ENCODE assay signal across 13 mouse cellular contexts in genomic region chr12:75412964-75413363, GRCm38 (mm10). TPM values are rescaled to one million over a fixed set of nuclear protein-coding genes. Genes with fewer than 3 reads are reported as not detected.
A peak's percentile ranks its signal among the peaks of the same experiment; 100 is the strongest.
DNase-seq lines count a peak whose midpoint lies in the region; ATAC-seq lines count a peak whose summit lies in the region.
"Had no signal": no experiment of that assay in that cellular context is flagged by ENCODE, and none has a peak within 500 bp of the region (broad histone marks: within the 10 kb centered on the region; RNA-seq: fewer than 3 reads in every experiment).

No protein-coding gene starts in this region.

- H3K4me1 ChIP-seq in limb, embryonic 13.5 days, result no peaks in the 10 kb centered on the region
- H3K4me1 ChIP-seq in limb, embryonic 10.5 days, result peaks cover 12% of the 10 kb centered on the region
- H3K4me1 ChIP-seq: hindbrain, embryonic 12.5 days; midbrain, embryonic 12.5 days had no signal

- H3K27ac ChIP-seq in limb, embryonic 13.5 days, result no peak overlapping the region
- H3K27ac ChIP-seq in limb, embryonic 10.5 days, result no peak overlapping the region
- H3K27ac ChIP-seq: hindbrain, embryonic 12.5 days; midbrain, embryonic 12.5 days had no signal

- H3K36me3 ChIP-seq in limb, embryonic 13.5 days, result no peaks in the 10 kb centered on the region
- H3K36me3 ChIP-seq in limb, embryonic 10.5 days, result no peaks in the 10 kb centered on the region
- H3K36me3 ChIP-seq: hindbrain, embryonic 12.5 days; midbrain, embryonic 12.5 days had no signal

- 63% methylated on average over 9 of the region's 9 CpGs for WGBS in limb, embryonic 13.5 days
- WGBS in limb, embryonic 10.5 days, result 83% methylated on average over 9 of the region's 9 CpGs

- H3K9me3 ChIP-seq in limb, embryonic 13.5 days, result no peaks in the 10 kb centered on the region
- H3K9me3 ChIP-seq in limb, embryonic 10.5 days (replicated peaks), result no peaks in the 10 kb centered on the region
- H3K9me3 ChIP-seq: hindbrain, embryonic 12.5 days; midbrain, embryonic 12.5 days had no signal

- H3K27me3 ChIP-seq in limb, embryonic 13.5 days, result no peaks in the 10 kb centered on the region
- H3K27me3 ChIP-seq in limb, embryonic 10.5 days (ENCODE audit: low read depth, poor library complexity, severe bottlenecking), result no peaks in the 10 kb centered on the region
- H3K27me3 ChIP-seq: hindbrain, embryonic 12.5 days; midbrain, embryonic 12.5 days had no signal

- H3K4me2 ChIP-seq in limb, embryonic 13.5 days (replicated peaks), result peak overlapping the region; percentile 11; the same call in 1 of the 2 replicates
- H3K4me2 ChIP-seq: hindbrain, embryonic 12.5 days; midbrain, embryonic 12.5 days had no signal

- DNase-seq in limb, embryonic 10.5 days (ENCODE audit: low spot score), result no peak
- peak; percentile 2 for DNase-seq in T-cell, adult 2 months (ENCODE audit: low spot score)
- no peak for DNase-seq in natural killer cell, adult 2 months (ENCODE audit: low spot score in 2 of 2)
- no peak for DNase-seq in kidney, adult 18-20 months
- DNase-seq: gastrocnemius, postnatal 25 days; left cerebral cortex, postnatal 4 days had no signal

- H3K9ac ChIP-seq in limb, embryonic 13.5 days, result no peak overlapping the region
- H3K9ac ChIP-seq: hindbrain, embryonic 12.5 days; midbrain, embryonic 12.5 days had no signal

- H3K4me3 ChIP-seq in limb, embryonic 13.5 days, result no peak overlapping the region
- H3K4me3 ChIP-seq in limb, embryonic 10.5 days, result no peak overlapping the region
- H3K4me3 ChIP-seq: hindbrain, embryonic 12.5 days; midbrain, embryonic 12.5 days had no signal

- no peak for ATAC-seq in limb, embryonic 13.5 days (ENCODE audit: low FRiP score, low read depth)
- ATAC-seq in inflammation-experienced regulatory T-cells, adult 6 months, result peak; percentile 46
- ATAC-seq in monocyte, adult 5-6 weeks (replicated peaks; ENCODE audit: insufficient number of reproducible peaks, low FRiP score, low TSS enrichment, poor library complexity, severe bottlenecking), result 0 out of 2 replicates have a peak, but pooled peaks have one; percentile 36

RNA-seq across cellular contexts. Expression of gene Gphb5, which starts 3.6 kb away (rescaled TPM):
- not detected in 2 replicates for polyA plus RNA-seq in limb, embryonic 13.5 days (2015; fragmentation: Nextera tagmentation; extraction: Ambion mirVana)
- not detected in 2 replicates for polyA plus RNA-seq in limb, embryonic 10.5 days (2016; fragmentation: Nextera tagmentation; extraction: Ambion mirVana)
- polyA plus RNA-seq in inflammation-experienced regulatory T-cells, adult 6 months (2017; shearing (Covaris generic)), result not detected
- not detected in 3 replicates for total RNA-seq in monocyte, adult 5-6 weeks (2017)
- total RNA-seq: gastrocnemius, postnatal 25 days; layer of hippocampus, adult 18-20 months; left cerebral cortex, postnatal 4 days had no signal
- polyA plus RNA-seq: forebrain, embryonic 11.5 days; hindbrain, embryonic 12.5 days had no signal
